In the genomic region with DNA sequence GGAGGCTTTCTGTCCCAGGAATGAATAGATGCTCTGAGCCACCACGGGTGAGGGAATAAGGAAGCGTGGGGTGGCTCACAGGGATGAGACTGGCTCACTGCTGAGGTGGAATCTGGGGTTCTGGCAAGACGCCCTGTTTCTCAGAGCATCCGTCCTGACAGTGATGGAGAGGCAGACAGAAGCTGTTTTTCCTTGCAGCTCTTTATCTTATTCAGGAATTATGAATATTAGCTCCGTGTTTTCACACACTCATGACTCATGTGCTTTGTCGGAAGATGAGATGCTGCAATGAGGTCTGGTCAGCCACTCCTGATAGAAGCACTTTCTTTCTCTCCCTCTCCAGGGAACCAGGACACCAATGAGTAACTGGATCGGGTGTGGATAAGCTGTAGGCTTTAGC, we compare ENCODE assay signal across 10 mouse cellular contexts.
A peak's percentile ranks its signal among the peaks of the same experiment; 100 is the strongest.
DNase-seq lines count a peak whose midpoint lies in the region; ATAC-seq and TF ChIP-seq lines count a peak whose summit lies in the region.
"Had no signal": no experiment of that assay in that cellular context is flagged by ENCODE, and none has a peak within 500 bp of the region (broad histone marks: within the 10 kb centered on the region; RNA-seq: fewer than 3 reads in every experiment).

No protein-coding gene starts in this region.

- 70% methylated on average over 7 of the region's 7 CpGs for WGBS in intestine, embryonic 15.5 days
- WGBS in intestine, embryonic 16.5 days: 61% methylated on average over 7 of the region's 7 CpGs
- WGBS in midbrain, embryonic 13.5 days: 80% methylated on average over 7 of the region's 7 CpGs
- 74% methylated on average over 7 of the region's 7 CpGs for WGBS in hindbrain, embryonic 14.5 days

- H3K27me3 ChIP-seq in intestine, embryonic 15.5 days (replicated peaks): no peaks in the 10 kb centered on the region
- H3K27me3 ChIP-seq in intestine, embryonic 16.5 days (replicated peaks; ENCODE audit: control insufficient read depth, insufficient read depth, low read length): no peaks in the 10 kb centered on the region
- H3K27me3 ChIP-seq in myocyte (ENCODE audit: control insufficient read depth, insufficient read depth, insufficient read length): no peaks in the 10 kb centered on the region
- no peaks in the 10 kb centered on the region for H3K27me3 ChIP-seq in midbrain, embryonic 13.5 days
- no peaks in the 10 kb centered on the region for H3K27me3 ChIP-seq in hindbrain, embryonic 14.5 days (ENCODE audit: control insufficient read depth, insufficient read depth, low read length)
- H3K27me3 ChIP-seq: embryonic facial prominence, embryonic 13.5 days; midbrain, embryonic 12.5 days had no signal

- H3ac ChIP-seq in myocyte (ENCODE audit: control insufficient read depth, insufficient read length): no peak overlapping the region

- 0 out of 2 replicates have a peak overlapping the region, but pooled peaks have one; percentile 9 for H3K27ac ChIP-seq in intestine, embryonic 15.5 days
- H3K27ac ChIP-seq in intestine, embryonic 16.5 days (ENCODE audit: low read length): no peak overlapping the region
- no peak overlapping the region for H3K27ac ChIP-seq in midbrain, embryonic 13.5 days
- no peak overlapping the region for H3K27ac ChIP-seq in hindbrain, embryonic 14.5 days
- H3K27ac ChIP-seq: embryonic facial prominence, embryonic 13.5 days; midbrain, embryonic 12.5 days had no signal

- H3K4me3 ChIP-seq in intestine, embryonic 15.5 days (replicated peaks): no peak overlapping the region
- no peak overlapping the region for H3K4me3 ChIP-seq in intestine, embryonic 16.5 days (ENCODE audit: low read length)
- H3K4me3 ChIP-seq in myocyte: no peak overlapping the region
- H3K4me3 ChIP-seq in midbrain, embryonic 13.5 days (replicated peaks): no peak overlapping the region
- no peak overlapping the region for H3K4me3 ChIP-seq in hindbrain, embryonic 14.5 days (replicated peaks; ENCODE audit: low read length)
- H3K4me3 ChIP-seq: embryonic facial prominence, embryonic 13.5 days; midbrain, embryonic 12.5 days had no signal

- no peaks in the 10 kb centered on the region for H3K79me2 ChIP-seq in myocyte (ENCODE audit: control insufficient read depth, insufficient read depth)

- no peak overlapping the region for H3K4me2 ChIP-seq in intestine, embryonic 15.5 days (replicated peaks)
- no peak overlapping the region for H3K4me2 ChIP-seq in intestine, embryonic 16.5 days (ENCODE audit: low read depth, low read length)
- peak overlapping the region; percentile 73 for H3K4me2 ChIP-seq in myocyte (ENCODE audit: low read depth)
- no peak overlapping the region for H3K4me2 ChIP-seq in midbrain, embryonic 13.5 days (replicated peaks)
- no peak overlapping the region for H3K4me2 ChIP-seq in hindbrain, embryonic 14.5 days (replicated peaks)
- H3K4me2 ChIP-seq: embryonic facial prominence, embryonic 13.5 days; midbrain, embryonic 12.5 days had no signal

- H3K36me3 ChIP-seq in intestine, embryonic 15.5 days: peaks cover 3% of the 10 kb centered on the region; the same call in 1 of the 2 replicates
- peaks cover 4% of the 10 kb centered on the region; the same call in 1 of the 2 replicates for H3K36me3 ChIP-seq in intestine, embryonic 16.5 days (ENCODE audit: control insufficient read depth, insufficient read depth, low read length)
- no peaks in the 10 kb centered on the region for H3K36me3 ChIP-seq in myocyte (ENCODE audit: control insufficient read depth, insufficient read depth)
- peaks cover 5% of the 10 kb centered on the region; the same call in 1 of the 2 replicates for H3K36me3 ChIP-seq in midbrain, embryonic 13.5 days
- H3K36me3 ChIP-seq in hindbrain, embryonic 14.5 days (replicated peaks; ENCODE audit: control insufficient read depth, insufficient read depth): no peaks in the 10 kb centered on the region

- DNase-seq in adipocyte (ENCODE audit: low spot score): peak; percentile 41
- DNase-seq in cerebellum, postnatal 10 days: peak; percentile 28 to 39
- no peak for DNase-seq in hindbrain, embryonic 14.5 days (ENCODE audit: low spot score)
- DNase-seq: heart, postnatal 14 days had no signal

- no peak overlapping the region for H3K9ac ChIP-seq in intestine, embryonic 15.5 days
- no peak overlapping the region for H3K9ac ChIP-seq in intestine, embryonic 16.5 days (ENCODE audit: low read depth, low read length)
- no peak overlapping the region for H3K9ac ChIP-seq in midbrain, embryonic 13.5 days (replicated peaks)
- H3K9ac ChIP-seq in hindbrain, embryonic 14.5 days: no peak overlapping the region
- H3K9ac ChIP-seq: embryonic facial prominence, embryonic 13.5 days; midbrain, embryonic 12.5 days had no signal

- TF ChIP-seq POLR2A in myocyte (IDR thresholded peaks at IDR 0.05; ENCODE audit: insufficient read length, low read depth): no peak

- ATAC-seq in intestine, embryonic 15.5 days: no peak
- no peak for ATAC-seq in intestine, embryonic 16.5 days
- no peak for ATAC-seq in midbrain, embryonic 13.5 days
- ATAC-seq in hindbrain, embryonic 14.5 days (ENCODE audit: low FRiP score): no peak

- H3K9me3 ChIP-seq in intestine, embryonic 15.5 days: no peaks in the 10 kb centered on the region
- H3K9me3 ChIP-seq in intestine, embryonic 16.5 days (ENCODE audit: control insufficient read depth, low read length): no peaks in the 10 kb centered on the region
- no peaks in the 10 kb centered on the region for H3K9me3 ChIP-seq in midbrain, embryonic 13.5 days
- H3K9me3 ChIP-seq in hindbrain, embryonic 14.5 days (ENCODE audit: control insufficient read depth, low read length): no peaks in the 10 kb centered on the region
- H3K9me3 ChIP-seq: embryonic facial prominence, embryonic 13.5 days; midbrain, embryonic 12.5 days had no signal

- H3K4me1 ChIP-seq in intestine, embryonic 15.5 days (replicated peaks): 0 out of 2 replicates have a peak, but pooled peaks cover 6% of the 10 kb centered on the region
- peaks cover 13% of the 10 kb centered on the region for H3K4me1 ChIP-seq in intestine, embryonic 16.5 days (ENCODE audit: control insufficient read depth, insufficient read depth, low read length)
- H3K4me1 ChIP-seq in midbrain, embryonic 13.5 days (replicated peaks): no peaks in the 10 kb centered on the region
- H3K4me1 ChIP-seq in hindbrain, embryonic 14.5 days (replicated peaks; ENCODE audit: control insufficient read depth, insufficient read depth, low read length): no peaks in the 10 kb centered on the region
- H3K4me1 ChIP-seq: midbrain, embryonic 12.5 days had no signal

TF ChIP-seq in myocyte, 11 proteins besides CTCF, POLR2A, EP300 and RAD21:
- no peak for TF ChIP-seq E2F4 (IDR thresholded peaks at IDR 0.05; ENCODE audit: insufficient read depth)
- TF ChIP-seq CEBPB (IDR thresholded peaks at IDR 0.05; ENCODE audit: insufficient read depth, poor library complexity, severe bottlenecking): peak; percentile 67
